Mouse (Mus musculus) hindbrain, embryonic 16.5 days (tissue): ENCODE data around the gene Mgat5b. TPM values are rescaled to one million over a fixed set of nuclear protein-coding genes. Genes with fewer than 3 reads are reported as not detected.
A peak's percentile ranks its signal among the peaks of the same experiment; 100 is the strongest.

ENCODE experiments used
- ATAC-seq: fragments of 200-750 bp; cut with Nextera tagmentation; 2 replicates; pipeline ENCODE4 v1.8.0; 2017; ENCODE audit warnings: moderate TSS enrichment, moderate library complexity
- H3K27ac ChIP-seq: fragments of 300-500 bp; sonication (generic); 2 replicates; pipeline ENCODE4 v1.5.1; 2014; ENCODE audit warnings: low read depth, mild to moderate bottlenecking, control low read depth, low read length, moderate library complexity
- H3K27me3 ChIP-seq: fragments of 300-500 bp; sonication (generic); replicated peaks from 2 replicates; pipeline ENCODE4 v1.6.1; 2014; ENCODE audit warnings: low read length; ENCODE audit not compliant: control insufficient read depth, insufficient read depth
- H3K36me3 ChIP-seq: fragments of 300-500 bp; sonication (generic); 2 replicates; pipeline ENCODE4 v1.6.1; 2014; ENCODE audit warnings: mild to moderate bottlenecking, low read length, moderate library complexity, mixed read lengths; ENCODE audit not compliant: control insufficient read depth, insufficient read depth
- H3K4me1 ChIP-seq: fragments of 300-500 bp; sonication (generic); 2 replicates; pipeline ENCODE4 v1.6.1; 2014; ENCODE audit warnings: low read depth, low read length; ENCODE audit not compliant: control insufficient read depth, insufficient read depth
- H3K4me2 ChIP-seq: fragments of 300-500 bp; sonication (generic); 2 replicates; pipeline ENCODE4 v1.6.1; 2014; ENCODE audit warnings: mild to moderate bottlenecking, low read length, control low read depth, moderate library complexity
- H3K4me3 ChIP-seq: fragments of 300-500 bp; sonication (generic); 2 replicates; pipeline ENCODE4 v1.5.1; 2014; ENCODE audit warnings: mild to moderate bottlenecking, low read length, control low read depth, moderate library complexity
- H3K9ac ChIP-seq: fragments of 300-500 bp; sonication (generic); 2 replicates; pipeline ENCODE4 v1.6.1; 2014; ENCODE audit warnings: low read depth, mild to moderate bottlenecking, control low read depth, low read length, moderate library complexity
- H3K9me3 ChIP-seq: fragments of 300-500 bp; sonication (generic); 2 replicates; pipeline ENCODE4 v1.6.1; 2014; ENCODE audit warnings: mild to moderate bottlenecking, low read length, moderate library complexity; ENCODE audit not compliant: control insufficient read depth
- WGBS: fragments of 180-500 bp; shearing (Covaris S2); extraction: QIAGEN DNeasy Blood & Tissue Kit; methylation state at CpG from one replicate; pipeline ENCODE4 v1.1.7; 2014; 5-methylcytosine and 5-hydroxymethylcytosine counted together
- polyA plus RNA-seq: library from polyadenylated mRNA; unstranded; fragments of >200 nt; fragmentation: Nextera tagmentation; extraction: Ambion mirVana; gene quantifications from 2 replicates; pipeline ENCODE4 v1.2.1, GENCODE M21; 2015

Mgat5b gene
- polyA plus RNA-seq, 1 experiment from 2014 or later = 19.4 TPM

DNA sequence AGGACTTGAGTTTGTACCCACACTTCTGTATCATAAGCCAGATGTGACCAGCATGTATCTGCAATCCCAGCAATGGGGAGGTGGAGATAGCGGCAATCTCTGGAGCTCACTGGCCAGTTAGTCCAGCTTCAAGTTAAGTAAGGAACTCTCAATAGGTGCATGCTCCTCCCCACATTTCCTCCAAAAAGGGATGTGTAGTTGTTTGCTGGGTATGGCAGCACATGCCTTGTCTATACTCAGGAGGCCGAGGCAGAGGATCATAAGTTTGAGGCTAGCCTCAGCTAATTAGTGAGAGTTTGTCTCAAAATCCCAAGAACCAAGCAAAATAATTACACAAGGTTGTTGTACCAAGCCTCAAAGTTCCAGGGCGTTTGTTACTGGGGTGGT, 110.9 kb downstream of the Mgat5b start:
- ATAC-seq = no peak

DNA sequence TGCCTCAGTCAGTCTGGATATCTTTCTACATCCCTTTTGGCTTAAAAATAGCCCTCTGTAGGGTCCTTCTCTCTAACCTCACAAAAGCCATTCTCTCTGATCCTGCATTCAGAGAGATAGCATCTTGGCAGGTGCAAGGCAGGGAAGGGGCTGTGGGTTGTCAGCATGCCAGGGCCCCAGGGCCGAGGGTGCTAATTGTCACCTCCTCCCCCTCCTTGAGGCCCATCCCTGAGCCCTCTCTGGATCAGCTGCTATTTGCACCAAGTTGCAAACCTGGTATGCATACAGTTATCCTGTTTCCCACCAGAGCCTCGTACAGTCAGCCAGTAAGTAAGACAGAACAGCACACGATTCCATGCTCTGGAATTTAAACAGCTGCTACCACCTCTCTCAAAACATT, 111.4 kb downstream of the Mgat5b start:
- Histone ChIP-seq H3K9me3 (no peaks in the 10 kb centered on the region), H3K9ac (no peak overlapping the region), H3K27me3 (no peaks in the 10 kb centered on the region), H3K4me1 (peaks cover 29% of the 10 kb centered on the region), H3K4me3 (no peak overlapping the region), H3K36me3 (no peaks in the 10 kb centered on the region), H3K27ac (peak overlapping the region; percentile 3; the same call in 1 of the 2 replicates), H3K4me2 (no peak overlapping the region)
- 24% methylated on average over 3 of the region's 3 CpGs for WGBS
- no peak for ATAC-seq

More for the DNA sequence above, 110.9 kb downstream of the Mgat5b start:
- Histone ChIP-seq H3K4me1 (peaks cover 29% of the 10 kb centered on the region), H3K9me3 (no peaks in the 10 kb centered on the region), H3K9ac (no peak overlapping the region), H3K4me3 (no peak overlapping the region), H3K27me3 (no peaks in the 10 kb centered on the region), H3K36me3 (no peaks in the 10 kb centered on the region), H3K4me2 (no peak overlapping the region), H3K27ac (peak overlapping the region; percentile 67)
- 93% methylated on average over 3 of the region's 3 CpGs for WGBS

DNA sequence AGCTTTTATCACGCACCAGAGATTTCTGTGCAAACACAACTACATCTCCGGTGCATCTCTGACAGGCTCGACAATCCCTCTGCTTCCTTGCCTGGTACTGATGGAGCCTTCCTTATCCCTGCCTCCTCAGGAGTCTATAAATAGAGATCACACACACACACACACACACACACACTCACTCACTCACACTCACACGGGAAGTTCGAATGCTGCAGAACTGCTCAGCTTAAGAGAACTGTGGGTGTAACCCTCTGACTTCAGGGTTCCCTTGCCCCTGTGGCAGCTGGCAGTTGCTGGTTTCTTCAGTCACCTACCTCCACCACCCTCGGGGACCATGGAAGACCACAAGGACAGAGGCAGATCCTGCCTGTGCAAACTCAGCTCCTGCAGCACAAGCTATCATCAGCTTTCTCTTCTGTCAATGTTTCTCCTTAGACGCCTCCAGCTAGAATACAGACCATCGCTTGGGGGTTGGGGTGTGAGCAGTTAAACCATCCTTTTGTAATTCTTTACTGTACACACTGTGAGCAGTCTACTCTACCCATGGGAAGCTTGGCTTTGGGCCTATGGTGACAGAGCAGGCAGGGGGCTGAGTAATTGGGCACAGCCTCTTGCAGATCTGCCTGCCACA, 111.9 kb downstream of the Mgat5b start:
- H3K27ac ChIP-seq = peak overlapping the region; percentile 3
- 0 out of 2 replicates have a peak overlapping the region, but pooled peaks have one; percentile 10 for H3K9ac ChIP-seq
- H3K9me3 ChIP-seq = no peaks in the 10 kb centered on the region
- WGBS = 42% methylated on average over 8 of the region's 8 CpGs
- H3K4me3 ChIP-seq = no peak overlapping the region
- ATAC-seq = peak; percentile 53; the same call in 1 of the 2 replicates
- no peaks in the 10 kb centered on the region for H3K27me3 ChIP-seq
- H3K36me3 ChIP-seq = no peaks in the 10 kb centered on the region
- H3K4me2 ChIP-seq = no peak overlapping the region
- peaks cover 29% of the 10 kb centered on the region for H3K4me1 ChIP-seq

DNA sequence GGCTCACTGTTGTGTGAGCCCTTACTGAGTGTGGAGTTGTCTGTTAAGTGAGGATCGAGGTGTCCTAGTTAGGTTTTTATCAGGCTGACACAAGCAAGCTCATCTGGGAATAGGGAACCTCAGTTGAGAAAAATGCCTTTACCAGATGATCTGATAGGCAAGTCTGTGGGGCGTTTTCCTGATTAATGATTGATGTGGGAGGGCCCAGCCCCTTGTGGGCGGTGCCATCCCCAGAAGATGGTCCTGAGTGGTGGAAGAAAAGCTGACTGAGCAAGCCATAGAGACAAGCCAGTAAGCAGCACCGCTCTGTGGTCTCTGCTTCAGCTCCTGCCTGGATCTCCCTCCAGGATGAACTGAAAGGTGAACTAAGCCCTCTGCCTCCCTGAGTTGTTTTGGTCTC, 112.6 kb downstream of the Mgat5b start:
- Histone ChIP-seq H3K4me1 (peaks cover 35% of the 10 kb centered on the region), H3K27ac (peak overlapping the region; percentile 3), H3K9me3 (no peaks in the 10 kb centered on the region), H3K4me2 (no peak overlapping the region), H3K27me3 (no peaks in the 10 kb centered on the region), H3K36me3 (no peaks in the 10 kb centered on the region), H3K9ac (no peak overlapping the region), H3K4me3 (no peak overlapping the region)
- ATAC-seq = no peak
- WGBS = 20% methylated on average over 4 of the region's 4 CpGs

DNA sequence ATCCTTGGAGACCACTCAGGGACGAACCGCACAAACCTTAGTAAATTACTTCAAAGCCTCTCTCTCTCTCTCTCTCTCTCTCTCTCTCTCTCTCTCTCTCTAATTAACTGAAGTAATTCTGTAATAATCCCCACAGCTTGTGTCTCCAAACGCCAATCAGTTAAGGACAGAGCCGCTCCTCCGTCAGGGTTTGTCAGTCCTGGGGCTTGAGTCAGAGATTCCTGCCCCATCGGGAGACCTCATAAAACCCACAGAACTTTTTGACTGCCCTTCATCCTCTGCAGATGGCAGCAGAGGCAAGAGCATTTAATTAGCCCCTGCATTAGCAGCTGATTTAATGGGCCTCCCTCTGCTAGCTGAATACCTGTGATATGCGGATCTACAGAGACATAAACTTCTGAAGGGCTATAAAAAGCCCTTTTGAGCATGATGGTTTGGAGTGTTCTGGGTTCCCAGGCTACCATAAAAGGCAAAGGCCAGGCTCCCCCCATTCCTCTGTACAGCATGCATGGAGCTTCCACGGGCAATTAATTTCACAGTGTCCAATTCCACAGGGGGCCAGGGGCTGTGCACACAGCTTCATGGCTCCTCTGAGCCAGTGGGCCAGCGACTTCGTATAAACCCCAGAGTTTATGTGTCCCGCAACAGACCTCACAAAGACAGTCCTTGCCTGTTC, 117.1 kb downstream of the Mgat5b start:
- H3K4me1 ChIP-seq = peaks cover 14% of the 10 kb centered on the region
- no peak overlapping the region for H3K9ac ChIP-seq
- H3K27me3 ChIP-seq = no peaks in the 10 kb centered on the region
- H3K4me3 ChIP-seq = no peak overlapping the region
- no peaks in the 10 kb centered on the region for H3K9me3 ChIP-seq
- no peaks in the 10 kb centered on the region for H3K36me3 ChIP-seq
- H3K4me2 ChIP-seq = no peak overlapping the region
- 44% methylated on average over 11 of the region's 11 CpGs for WGBS
- peak overlapping the region; percentile 19; the same call in 1 of the 2 replicates for H3K27ac ChIP-seq
- ATAC-seq = no peak

Other genes with a start within 250 kb of the Mgat5b start
- gene St6galnac1, start 143.4 kb upstream of the Mgat5b start, polyA plus RNA-seq = not detected in 2 replicates
- gene Mxra7, start 90.8 kb upstream of the Mgat5b start, polyA plus RNA-seq = 33.7 and 37.7 TPM in 2 replicates
- 62.6 and 62.8 TPM in 2 replicates for gene Mettl23, start 75.6 kb upstream of the Mgat5b start, polyA plus RNA-seq
- 67.2 and 70.2 TPM in 2 replicates for gene Jmjd6, start 75.4 kb upstream of the Mgat5b start, polyA plus RNA-seq
- 52.1 and 52.7 TPM in 2 replicates for gene Mfsd11, start 66.4 kb upstream of the Mgat5b start, polyA plus RNA-seq
- 469 and 518 TPM in 2 replicates for gene Srsf2, start 65.8 kb upstream of the Mgat5b start, polyA plus RNA-seq
- gene Sec14l1, start 196.3 kb downstream of the Mgat5b start, polyA plus RNA-seq = 53.9 and 63.4 TPM in 2 replicates